Mouse (Mus musculus): ENCODE results near the gene Sh2d6. TPM values are rescaled to one million over a fixed set of nuclear protein-coding genes. Genes with fewer than 3 reads are reported as not detected.

Gene Sh2d6
- polyA plus RNA-seq, 2 experiments = 0.43 TPM; not detected in 1

DNA sequence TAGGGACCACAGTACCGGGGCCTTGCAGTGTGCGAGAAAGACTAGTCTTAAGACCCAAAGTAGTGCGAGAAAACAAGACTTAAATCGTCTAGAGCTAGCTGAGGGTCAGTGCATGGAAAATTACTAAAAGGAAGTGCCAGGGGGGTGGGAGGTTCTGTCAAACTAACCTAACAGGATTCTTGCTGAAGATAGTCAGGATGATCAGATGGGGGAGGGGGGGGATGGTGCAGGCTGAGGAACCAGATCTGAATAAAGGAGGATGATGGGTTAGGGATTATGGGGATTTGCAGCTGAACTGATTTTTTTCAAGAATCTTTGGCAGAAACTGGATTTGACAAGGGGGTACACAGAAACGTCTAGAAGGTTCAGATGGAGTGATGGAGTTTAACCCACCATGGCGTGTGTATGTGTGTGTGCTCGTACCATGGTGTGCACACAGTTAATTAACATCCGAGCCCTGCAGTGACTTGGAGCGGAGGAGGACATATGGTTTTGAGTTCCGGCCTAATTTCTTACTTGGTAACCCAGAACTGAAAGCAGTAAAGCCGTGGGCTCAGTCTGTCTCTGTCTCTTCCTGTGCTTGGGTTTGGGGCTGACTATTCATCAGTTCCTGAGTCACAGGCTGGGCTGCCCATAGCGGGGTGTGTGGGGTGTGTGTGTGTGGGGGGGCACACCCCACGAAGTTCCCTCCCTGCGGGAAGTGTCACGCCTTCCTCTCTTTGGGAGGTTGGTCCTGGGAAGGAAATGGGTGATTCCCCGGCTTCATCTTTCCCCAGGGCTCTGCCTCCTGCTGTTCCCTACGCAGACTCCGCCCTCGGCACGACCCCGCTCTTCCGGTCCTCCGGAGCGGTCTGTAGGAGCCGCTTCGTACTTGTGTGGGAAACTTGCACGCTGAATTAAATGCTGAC is 30.9 kb upstream of the Sh2d6 start:
- Histone ChIP-seq H3K4me1 (ENCODE audit: control insufficient read depth, insufficient read depth, low read length) (peaks cover 10% of the 10 kb centered on the region; the same call in 1 of the 2 replicates), H3K4me2 (replicated peaks; ENCODE audit: low read depth, low read length, severe bottlenecking) (peak overlapping the region; percentile 53), H3K36me3 (ENCODE audit: control insufficient read depth, insufficient read depth, low read length) (no peaks in the 10 kb centered on the region), H3K9me3 (ENCODE audit: control insufficient read depth, low read length) (no peaks in the 10 kb centered on the region), H3K27me3 (ENCODE audit: control insufficient read depth, insufficient read depth, low read length) (no peaks in the 10 kb centered on the region), H3K9ac (ENCODE audit: low read depth, low read length, severe bottlenecking) (peak overlapping the region; percentile 51), H3K4me3 (replicated peaks; ENCODE audit: low read length) (peak overlapping the region; percentile 41), H3K27ac (replicated peaks; ENCODE audit: low read depth, low read length) (peak overlapping the region; percentile 81)
- WGBS = 9% methylated on average over 27 of the region's 27 CpGs
- peak; percentile 80 for DNase-seq (ENCODE audit: low spot score)
- peak; percentile 90 for ATAC-seq (ENCODE audit: low FRiP score, low read depth)
- peak; percentile 75; the same call in 1 of the 2 replicates for TF ChIP-seq POLR2A (IDR thresholded peaks at IDR 0.05; ENCODE audit: borderline replicate concordance, extremely low read depth, insufficient read depth, insufficient read length)

DNA sequence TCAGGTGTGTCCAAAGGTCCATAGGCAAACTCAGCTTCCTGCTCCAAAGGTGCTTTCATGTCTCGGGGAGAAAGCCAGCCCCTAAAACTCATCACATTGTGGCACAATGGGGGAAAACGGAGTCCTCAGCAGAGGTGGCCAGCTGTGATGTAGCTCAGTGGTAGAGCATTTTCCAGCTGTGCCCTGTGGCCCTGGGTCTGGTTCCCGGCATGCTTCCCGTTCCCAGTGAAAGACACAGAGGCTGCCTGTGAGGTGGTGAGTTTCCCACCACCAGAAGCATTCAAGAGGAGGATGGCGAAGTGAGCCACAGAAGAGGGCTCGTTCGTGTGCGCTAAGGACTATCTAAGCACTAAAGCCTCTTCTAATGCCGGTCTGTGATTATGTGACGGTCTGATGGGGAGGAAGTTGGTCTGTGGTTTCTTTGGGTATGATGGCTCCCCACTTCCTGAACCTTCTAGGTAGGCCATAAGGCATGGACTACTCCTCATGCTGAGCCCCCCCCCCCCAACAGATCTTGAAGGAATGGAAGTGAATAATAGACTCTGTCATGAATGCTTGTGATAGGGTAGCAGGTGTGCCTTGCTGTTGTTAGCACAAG is 29.1 kb upstream of the Sh2d6 start:
- no peak for ATAC-seq (ENCODE audit: low FRiP score, low read depth)
- no peak for TF ChIP-seq POLR2A (IDR thresholded peaks at IDR 0.05; ENCODE audit: borderline replicate concordance, extremely low read depth, insufficient read depth, insufficient read length)
- WGBS = 82% methylated on average over 10 of the region's 10 CpGs
- no peak overlapping the region for H3K9ac ChIP-seq (ENCODE audit: low read depth, low read length, severe bottlenecking)
- DNase-seq (ENCODE audit: low spot score) = no peak
- H3K4me2 ChIP-seq (replicated peaks; ENCODE audit: low read depth, low read length, severe bottlenecking) = no peak overlapping the region
- H3K4me3 ChIP-seq (replicated peaks; ENCODE audit: low read length) = no peak overlapping the region
- H3K9me3 ChIP-seq (ENCODE audit: control insufficient read depth, low read length) = no peaks in the 10 kb centered on the region
- peaks cover 10% of the 10 kb centered on the region; the same call in 1 of the 2 replicates for H3K4me1 ChIP-seq (ENCODE audit: control insufficient read depth, insufficient read depth, low read length)
- no peak overlapping the region for H3K27ac ChIP-seq (replicated peaks; ENCODE audit: low read depth, low read length)
- no peaks in the 10 kb centered on the region for H3K36me3 ChIP-seq (ENCODE audit: control insufficient read depth, insufficient read depth, low read length)
- no peaks in the 10 kb centered on the region for H3K27me3 ChIP-seq (ENCODE audit: control insufficient read depth, insufficient read depth, low read length)

DNA sequence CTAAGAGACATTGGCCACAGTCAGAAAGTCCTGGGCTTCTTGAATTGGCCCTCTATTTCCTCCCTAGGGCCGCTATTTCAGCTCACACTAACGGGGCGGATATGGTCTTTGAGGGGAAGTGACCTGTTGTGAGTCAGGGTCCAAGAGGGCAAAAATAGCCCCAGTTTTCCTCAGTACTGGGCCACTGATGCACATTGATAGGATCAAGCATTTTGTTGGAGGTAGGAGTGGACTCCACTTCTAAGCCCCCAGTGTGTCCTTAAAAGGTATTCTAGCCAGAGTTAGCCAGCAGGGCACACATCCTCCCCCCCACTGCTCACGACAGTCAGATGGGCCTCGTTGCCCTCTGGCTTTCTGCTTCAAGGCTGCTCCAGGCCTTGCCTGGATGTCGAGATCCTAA is 28.5 kb upstream of the Sh2d6 start:
- no peak overlapping the region for H3K4me3 ChIP-seq (replicated peaks; ENCODE audit: low read length)
- no peak overlapping the region for H3K27ac ChIP-seq (replicated peaks; ENCODE audit: low read depth, low read length)
- no peaks in the 10 kb centered on the region for H3K9me3 ChIP-seq (ENCODE audit: control insufficient read depth, low read length)
- no peaks in the 10 kb centered on the region for H3K27me3 ChIP-seq (ENCODE audit: control insufficient read depth, insufficient read depth, low read length)
- H3K4me2 ChIP-seq (replicated peaks; ENCODE audit: low read depth, low read length, severe bottlenecking) = no peak overlapping the region
- ATAC-seq (ENCODE audit: low FRiP score, low read depth) (no peak), DNase-seq (ENCODE audit: low spot score) (no peak)
- peaks cover 10% of the 10 kb centered on the region; the same call in 1 of the 2 replicates for H3K4me1 ChIP-seq (ENCODE audit: control insufficient read depth, insufficient read depth, low read length)
- TF ChIP-seq POLR2A (IDR thresholded peaks at IDR 0.05; ENCODE audit: borderline replicate concordance, extremely low read depth, insufficient read depth, insufficient read length) = no peak
- H3K9ac ChIP-seq (ENCODE audit: low read depth, low read length, severe bottlenecking) = no peak overlapping the region
- H3K36me3 ChIP-seq (ENCODE audit: control insufficient read depth, insufficient read depth, low read length) = no peaks in the 10 kb centered on the region
- WGBS = 61% methylated on average over 6 of the region's 6 CpGs

DNA sequence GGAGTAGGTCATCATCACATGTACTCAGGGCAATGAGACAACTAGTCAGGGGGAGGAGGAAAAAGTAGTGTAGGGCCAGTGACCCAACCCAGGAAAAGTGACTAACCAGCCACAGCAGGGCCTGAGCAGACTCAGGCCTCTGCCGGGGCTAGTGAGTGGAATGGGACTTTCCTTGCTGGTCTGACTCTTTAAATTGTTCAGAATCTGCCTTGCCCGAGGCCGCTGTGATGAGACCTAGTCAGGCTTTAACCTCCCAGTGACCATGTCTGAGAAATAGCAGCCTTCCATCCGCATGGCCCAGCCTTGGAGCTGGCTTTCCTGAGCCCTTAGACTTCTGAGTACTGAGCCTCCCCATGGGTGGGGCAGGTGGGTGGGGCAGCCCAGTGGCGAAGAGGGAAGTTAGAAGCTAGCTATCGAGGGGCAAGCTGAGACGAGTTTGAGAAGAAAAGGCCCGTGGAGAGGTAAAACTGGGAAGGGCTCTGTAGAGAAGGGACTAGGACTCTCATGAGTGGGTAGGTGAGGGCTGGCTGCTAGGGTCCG is 27.6 kb upstream of the Sh2d6 start:
- Histone ChIP-seq H3K27me3 (ENCODE audit: control insufficient read depth, insufficient read depth, low read length) (no peaks in the 10 kb centered on the region), H3K36me3 (ENCODE audit: control insufficient read depth, insufficient read depth, low read length) (no peaks in the 10 kb centered on the region), H3K4me2 (replicated peaks; ENCODE audit: low read depth, low read length, severe bottlenecking) (no peak overlapping the region), H3K4me1 (ENCODE audit: control insufficient read depth, insufficient read depth, low read length) (peaks cover 14% of the 10 kb centered on the region; the same call in 1 of the 2 replicates), H3K9ac (ENCODE audit: low read depth, low read length, severe bottlenecking) (no peak overlapping the region), H3K9me3 (ENCODE audit: control insufficient read depth, low read length) (no peaks in the 10 kb centered on the region), H3K27ac (replicated peaks; ENCODE audit: low read depth, low read length) (no peak overlapping the region), H3K4me3 (replicated peaks; ENCODE audit: low read length) (no peak overlapping the region)
- ATAC-seq (ENCODE audit: low FRiP score, low read depth) = no peak
- TF ChIP-seq POLR2A (IDR thresholded peaks at IDR 0.05; ENCODE audit: borderline replicate concordance, extremely low read depth, insufficient read depth, insufficient read length) = no peak
- DNase-seq (ENCODE audit: low spot score) = no peak
- 51% methylated on average over 9 of the region's 9 CpGs for WGBS

DNA sequence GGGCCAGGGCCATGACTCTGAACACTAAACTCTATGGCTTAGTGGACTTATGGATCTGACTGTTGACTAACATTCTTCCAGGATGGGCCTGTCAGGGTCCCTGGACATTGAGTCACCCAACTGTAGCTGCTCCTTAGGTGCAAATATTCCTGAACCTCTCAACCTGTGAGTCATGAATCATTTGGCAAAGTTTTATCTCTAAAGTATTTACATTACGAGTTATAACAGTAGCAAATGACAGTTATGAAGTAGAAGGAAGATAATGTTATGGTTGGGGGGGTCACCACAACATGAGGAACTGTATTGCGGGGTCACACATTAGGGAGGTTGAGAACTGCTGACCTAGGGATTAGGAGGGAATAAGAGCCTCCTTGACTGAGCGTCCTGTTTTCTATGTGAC is 26.4 kb upstream of the Sh2d6 start:
- Histone ChIP-seq H3K36me3 (ENCODE audit: control insufficient read depth, insufficient read depth, low read length) (no peaks in the 10 kb centered on the region), H3K4me2 (replicated peaks; ENCODE audit: low read depth, low read length, severe bottlenecking) (no peak overlapping the region), H3K27me3 (ENCODE audit: control insufficient read depth, insufficient read depth, low read length) (no peaks in the 10 kb centered on the region), H3K4me3 (replicated peaks; ENCODE audit: low read length) (no peak overlapping the region), H3K4me1 (ENCODE audit: control insufficient read depth, insufficient read depth, low read length) (peaks cover 10% of the 10 kb centered on the region; the same call in 1 of the 2 replicates), H3K9me3 (ENCODE audit: control insufficient read depth, low read length) (no peaks in the 10 kb centered on the region), H3K9ac (ENCODE audit: low read depth, low read length, severe bottlenecking) (no peak overlapping the region), H3K27ac (replicated peaks; ENCODE audit: low read depth, low read length) (no peak overlapping the region)
- WGBS = 83% methylated on average over 3 of the region's 3 CpGs
- TF ChIP-seq POLR2A (IDR thresholded peaks at IDR 0.05; ENCODE audit: borderline replicate concordance, extremely low read depth, insufficient read depth, insufficient read length) = no peak
- no peak for DNase-seq (ENCODE audit: low spot score)
- no peak for ATAC-seq (ENCODE audit: low FRiP score, low read depth)

Data from limb, embryonic 14.5 days (tissue).